In genomic region chr11:66984165-66985135, GRCm38 (mm10) we compare ENCODE assay signal across 7 mouse cellular contexts. TPM values are rescaled to one million over a fixed set of nuclear protein-coding genes. Genes with fewer than 3 reads are reported as not detected.
DNase-seq lines count a peak whose midpoint lies in the region; ATAC-seq and TF ChIP-seq lines count a peak whose summit lies in the region.

No protein-coding gene starts in this region.

- H3K36me3 ChIP-seq in limb, embryonic 15.5 days, result no peaks in the 10 kb centered on the region
- H3K36me3 ChIP-seq in midbrain, postnatal 0 days (ENCODE audit: insufficient read depth, low read length), result no peaks in the 10 kb centered on the region

- TF ChIP-seq CTCF in midbrain, postnatal 0 days (IDR thresholded peaks at IDR 0.05), result peak; percentile 98

- WGBS in limb, embryonic 15.5 days, result 5% methylated on average over 28 of the region's 28 CpGs
- 4% methylated on average over 28 of the region's 28 CpGs for WGBS in midbrain, postnatal 0 days

- H3K4me2 ChIP-seq in limb, embryonic 15.5 days, result peak overlapping the region; percentile 72
- H3K4me2 ChIP-seq in midbrain, postnatal 0 days (ENCODE audit: low read depth, low read length, poor library complexity, severe bottlenecking), result peak overlapping the region; percentile 58

- H3K4me1 ChIP-seq in limb, embryonic 15.5 days, result peaks cover 13% of the 10 kb centered on the region
- peaks cover 4% of the 10 kb centered on the region; the same call in 1 of the 2 replicates for H3K4me1 ChIP-seq in midbrain, postnatal 0 days (ENCODE audit: insufficient read depth, low read length)

- DNase-seq in adrenal gland, postnatal 14 days, result peak; percentile 88
- peak; percentile 71 for DNase-seq in embryo, embryonic 11.5 days (ENCODE audit: low read depth, low spot score)
- peak; percentile 76 for DNase-seq in heart, adult 8-10 months (ENCODE audit: low spot score)
- DNase-seq in kidney, adult 8-10 months, result peak; percentile 50 to 82
- DNase-seq in midbrain, postnatal 0 days (ENCODE audit: low spot score), result peak; percentile 89
- DNase-seq in spleen, postnatal 14 days (ENCODE audit: low spot score in 2 of 2), result peak; percentile 27 to 49

- ATAC-seq in limb, embryonic 15.5 days (ENCODE audit: insufficient number of reproducible peaks, low FRiP score, low TSS enrichment, low read depth), result no peak
- ATAC-seq in midbrain, postnatal 0 days (ENCODE audit: low FRiP score), result peak; percentile 52

- H3K9ac ChIP-seq in limb, embryonic 15.5 days, result peak overlapping the region; percentile 28; the same call in 1 of the 2 replicates
- peak overlapping the region; percentile 61 for H3K9ac ChIP-seq in midbrain, postnatal 0 days (replicated peaks; ENCODE audit: low read length, poor library complexity, severe bottlenecking)

- peak overlapping the region; percentile 45 for H3K4me3 ChIP-seq in limb, embryonic 15.5 days
- H3K4me3 ChIP-seq in midbrain, postnatal 0 days (ENCODE audit: low read depth, low read length), result peak overlapping the region; percentile 35

- peak overlapping the region; percentile 66 for H3K27ac ChIP-seq in limb, embryonic 15.5 days
- H3K27ac ChIP-seq in midbrain, postnatal 0 days (ENCODE audit: low read depth, low read length), result peak overlapping the region; percentile 67

- no peaks in the 10 kb centered on the region for H3K9me3 ChIP-seq in limb, embryonic 15.5 days
- H3K9me3 ChIP-seq in midbrain, postnatal 0 days (ENCODE audit: low read length), result no peaks in the 10 kb centered on the region

- no peaks in the 10 kb centered on the region for H3K27me3 ChIP-seq in limb, embryonic 15.5 days
- H3K27me3 ChIP-seq in midbrain, postnatal 0 days (ENCODE audit: insufficient read depth, low read length), result no peaks in the 10 kb centered on the region

RNA-seq across cellular contexts. Expression of gene Tmem238l, which starts 28.0 kb away (rescaled TPM):
- not detected in 2 replicates for total RNA-seq in adrenal gland, postnatal 14 days (2021)
- not detected for total RNA-seq in heart, adult 8-10 months (2022)
- polyA plus RNA-seq in limb, embryonic 15.5 days (2015; fragmentation: Nextera tagmentation; extraction: Ambion mirVana), result 0.29 TPM in 1 of 2 replicates, not detected in the other
- not detected in 2 replicates for total RNA-seq in midbrain, postnatal 0 days (2014; rRNA removed)
- not detected in 2 replicates for polyA plus RNA-seq in midbrain, postnatal 0 days (2015; fragmentation: Nextera tagmentation; extraction: Ambion mirVana)

RNA-seq across cellular contexts. Expression of gene Tmem220, which starts 40.5 kb away (rescaled TPM):
- total RNA-seq in adrenal gland, postnatal 14 days (2021), result 5.6 and 6.0 TPM in 2 replicates
- 1 to 10 TPM; 1.6 to 2.6 (median 2.0) TPM for total RNA-seq in heart, adult 8-10 months (2022)
- polyA plus RNA-seq in limb, embryonic 15.5 days (2015; fragmentation: Nextera tagmentation; extraction: Ambion mirVana), result 1.1 and 2.3 TPM in 2 replicates
- 0.11 and 0.28 TPM in 2 replicates for total RNA-seq in midbrain, postnatal 0 days (2014; rRNA removed)
- 0.50 and 0.93 TPM in 2 replicates for polyA plus RNA-seq in midbrain, postnatal 0 days (2015; fragmentation: Nextera tagmentation; extraction: Ambion mirVana)

Comparison
In these comparisons a context has a peak if more than half of its experiments do, and no peak if none do; other contexts are left out.
1. DNase-seq: peak in every context shown above with its lines; median percentile 89 in midbrain, postnatal 0 days; 88 in adrenal gland, postnatal 14 days; 76 in heart, adult 8-10 months; 71 in embryo, embryonic 11.5 days; 66 in kidney, adult 8-10 months; 38 in spleen, postnatal 14 days.